ENCODE assay signal across 8 mouse cellular contexts in genomic region chr17:73970361-73971027, GRCm38 (mm10). TPM values are rescaled to one million over a fixed set of nuclear protein-coding genes. Genes with fewer than 3 reads are reported as not detected.
DNase-seq lines count a peak whose midpoint lies in the region; ATAC-seq and TF ChIP-seq lines count a peak whose summit lies in the region.

No protein-coding gene starts in this region.

- no peak for TF ChIP-seq CTCF in forebrain, postnatal 0 days (IDR thresholded peaks at IDR 0.05; ENCODE audit: low read depth)

- no peak overlapping the region; the same call in 1 of the 2 replicates for H3K27ac ChIP-seq in embryonic facial prominence, embryonic 14.5 days (replicated peaks; ENCODE audit: low read depth, low read length)
- no peak overlapping the region for H3K27ac ChIP-seq in embryonic facial prominence, embryonic 10.5 days (replicated peaks)
- H3K27ac ChIP-seq in forebrain, postnatal 0 days (ENCODE audit: low read depth, low read length): no peak overlapping the region
- H3K27ac ChIP-seq in neural tube, embryonic 15.5 days (replicated peaks): no peak overlapping the region

- WGBS in embryonic facial prominence, embryonic 14.5 days: 40% methylated on average over 3 of the region's 3 CpGs
- WGBS in embryonic facial prominence, embryonic 10.5 days: 66% methylated on average over 3 of the region's 3 CpGs
- WGBS in forebrain, postnatal 0 days: 67% methylated on average over 3 of the region's 3 CpGs
- WGBS in neural tube, embryonic 15.5 days: 72% methylated on average over 3 of the region's 3 CpGs

- peak; percentile 75 for DNase-seq in embryonic facial prominence, embryonic 14.5 days (ENCODE audit: low spot score)
- DNase-seq in embryonic facial prominence, embryonic 10.5 days (ENCODE audit: low spot score): no peak
- peak; percentile 92 for DNase-seq in adipocyte (ENCODE audit: low spot score)
- peak; percentile 91 for DNase-seq in heart, adult 8-10 months (ENCODE audit: low spot score)
- peak; percentile 80 for DNase-seq in kidney, postnatal 14 days
- DNase-seq in lung, postnatal 4 days: peak; percentile 78 to 83
- no peak for DNase-seq in forebrain, postnatal 0 days

- no peak overlapping the region for H3K4me3 ChIP-seq in embryonic facial prominence, embryonic 14.5 days (ENCODE audit: low read depth, low read length)
- no peak overlapping the region for H3K4me3 ChIP-seq in embryonic facial prominence, embryonic 10.5 days
- H3K4me3 ChIP-seq in forebrain, postnatal 0 days (ENCODE audit: low read depth, low read length): no peak overlapping the region
- H3K4me3 ChIP-seq in neural tube, embryonic 15.5 days (replicated peaks): no peak overlapping the region

- peak; percentile 63; the same call in 1 of the 2 replicates for ATAC-seq in embryonic facial prominence, embryonic 14.5 days (ENCODE audit: low read depth)
- no peak for ATAC-seq in forebrain, postnatal 0 days
- no peak for ATAC-seq in neural tube, embryonic 15.5 days (ENCODE audit: low FRiP score)

- H3K4me1 ChIP-seq in embryonic facial prominence, embryonic 14.5 days (ENCODE audit: control insufficient read depth, insufficient read depth, low read length): peaks cover 3% of the 10 kb centered on the region; the same call in 1 of the 2 replicates
- H3K4me1 ChIP-seq in embryonic facial prominence, embryonic 10.5 days: 0 out of 2 replicates have a peak, but pooled peaks cover 2% of the 10 kb centered on the region
- H3K4me1 ChIP-seq in forebrain, postnatal 0 days (ENCODE audit: insufficient read depth): no peaks in the 10 kb centered on the region
- H3K4me1 ChIP-seq in neural tube, embryonic 15.5 days: no peaks in the 10 kb centered on the region

- no peaks in the 10 kb centered on the region for H3K36me3 ChIP-seq in embryonic facial prominence, embryonic 14.5 days (ENCODE audit: control insufficient read depth, insufficient read depth, low read length)
- no peaks in the 10 kb centered on the region for H3K36me3 ChIP-seq in embryonic facial prominence, embryonic 10.5 days (replicated peaks)
- H3K36me3 ChIP-seq in forebrain, postnatal 0 days (ENCODE audit: insufficient read depth): no peaks in the 10 kb centered on the region
- no peaks in the 10 kb centered on the region for H3K36me3 ChIP-seq in neural tube, embryonic 15.5 days

- H3K9ac ChIP-seq in embryonic facial prominence, embryonic 14.5 days (ENCODE audit: low read depth, low read length): no peak overlapping the region
- no peak overlapping the region for H3K9ac ChIP-seq in forebrain, postnatal 0 days
- no peak overlapping the region for H3K9ac ChIP-seq in neural tube, embryonic 15.5 days (replicated peaks)

- H3K27me3 ChIP-seq in embryonic facial prominence, embryonic 14.5 days (replicated peaks; ENCODE audit: control insufficient read depth, insufficient read depth, low read length): no peaks in the 10 kb centered on the region
- H3K27me3 ChIP-seq in embryonic facial prominence, embryonic 10.5 days (replicated peaks; ENCODE audit: low read depth, poor library complexity, severe bottlenecking): no peaks in the 10 kb centered on the region
- H3K27me3 ChIP-seq in forebrain, postnatal 0 days (ENCODE audit: insufficient read depth, low read length): no peaks in the 10 kb centered on the region
- no peaks in the 10 kb centered on the region for H3K27me3 ChIP-seq in neural tube, embryonic 15.5 days (replicated peaks)

- no peak overlapping the region for H3K4me2 ChIP-seq in embryonic facial prominence, embryonic 14.5 days (ENCODE audit: low read depth, low read length)
- no peak overlapping the region for H3K4me2 ChIP-seq in forebrain, postnatal 0 days (ENCODE audit: low read depth)
- no peak overlapping the region for H3K4me2 ChIP-seq in neural tube, embryonic 15.5 days

- H3K9me3 ChIP-seq in embryonic facial prominence, embryonic 14.5 days (ENCODE audit: control insufficient read depth, low read length): no peaks in the 10 kb centered on the region
- H3K9me3 ChIP-seq in embryonic facial prominence, embryonic 10.5 days: no peaks in the 10 kb centered on the region
- H3K9me3 ChIP-seq in forebrain, postnatal 0 days (ENCODE audit: low read length): no peaks in the 10 kb centered on the region
- H3K9me3 ChIP-seq in neural tube, embryonic 15.5 days (replicated peaks): no peaks in the 10 kb centered on the region

RNA-seq across cellular contexts. Expression of gene Xdh, which starts 20.5 kb away (rescaled TPM):
- 2.5 TPM in 2 replicates for polyA plus RNA-seq in embryonic facial prominence, embryonic 14.5 days (2014; fragmentation: Nextera tagmentation; extraction: Ambion mirVana)
- polyA plus RNA-seq in embryonic facial prominence, embryonic 10.5 days (2016; fragmentation: Nextera tagmentation; extraction: Ambion mirVana): 0.06 and 0.26 TPM in 2 replicates
- 100 to 1,000 TPM; 121 to 178 (median 130) TPM for total RNA-seq in heart, adult 8-10 months (2022)
- total RNA-seq in forebrain, postnatal 0 days (2014; rRNA removed): 0.24 and 0.62 TPM in 2 replicates
- 0.13 and 0.26 TPM in 2 replicates for polyA plus RNA-seq in forebrain, postnatal 0 days (2015; fragmentation: Nextera tagmentation; extraction: Ambion mirVana)
- 0.47 and 1.5 TPM in 2 replicates for polyA plus RNA-seq in neural tube, embryonic 15.5 days (2015; fragmentation: Nextera tagmentation; extraction: Ambion mirVana)

Comparison
In these comparisons a context has a peak if more than half of its experiments do, and no peak if none do; other contexts are left out.
1. DNase-seq: peak in embryonic facial prominence, embryonic 14.5 days (single experiment), adipocyte (single experiment), heart, adult 8-10 months (single experiment), kidney, postnatal 14 days (single experiment) and lung, postnatal 4 days (2 of 2); none in embryonic facial prominence, embryonic 10.5 days (single experiment) and forebrain, postnatal 0 days (single experiment).